In genomic region chr11:66526981-66527320, GRCm38 (mm10) we compare ENCODE assay signal across 8 mouse cellular contexts. TPM values are rescaled to one million over a fixed set of nuclear protein-coding genes. Genes with fewer than 3 reads are reported as not detected.
A peak's percentile ranks its signal among the peaks of the same experiment; 100 is the strongest.
DNase-seq lines count a peak whose midpoint lies in the region; ATAC-seq lines count a peak whose summit lies in the region.

No protein-coding gene starts in this region.

- 5% methylated on average over 5 of the region's 5 CpGs for WGBS in heart, embryonic 16.5 days
- 4% methylated on average over 5 of the region's 5 CpGs for WGBS in hindbrain, embryonic 10.5 days
- WGBS in midbrain, embryonic 10.5 days: 10% methylated on average over 5 of the region's 5 CpGs

- H3K4me3 ChIP-seq in heart, embryonic 16.5 days (ENCODE audit: low read length): peak overlapping the region; percentile 62
- H3K4me3 ChIP-seq in hindbrain, embryonic 10.5 days: peak overlapping the region; percentile 72
- peak overlapping the region; percentile 71 for H3K4me3 ChIP-seq in midbrain, embryonic 10.5 days

- H3K9ac ChIP-seq in heart, embryonic 16.5 days (ENCODE audit: low read length): no peak overlapping the region

- no peaks in the 10 kb centered on the region for H3K36me3 ChIP-seq in heart, embryonic 16.5 days (ENCODE audit: control insufficient read depth, insufficient read depth)
- no peaks in the 10 kb centered on the region for H3K36me3 ChIP-seq in hindbrain, embryonic 10.5 days
- H3K36me3 ChIP-seq in midbrain, embryonic 10.5 days: no peaks in the 10 kb centered on the region

- peak overlapping the region; percentile 92 for H3K4me2 ChIP-seq in heart, embryonic 16.5 days (ENCODE audit: low read depth, low read length)

- ATAC-seq in heart, embryonic 16.5 days (replicated peaks; ENCODE audit: extremely low read depth, insufficient read depth, low FRiP score): no peak

- H3K4me1 ChIP-seq in heart, embryonic 16.5 days (ENCODE audit: control insufficient read depth, insufficient read depth, low read length): peaks cover 4% of the 10 kb centered on the region; the same call in 1 of the 2 replicates
- peaks cover 24% of the 10 kb centered on the region for H3K4me1 ChIP-seq in hindbrain, embryonic 10.5 days (replicated peaks)
- H3K4me1 ChIP-seq in midbrain, embryonic 10.5 days: peaks cover 26% of the 10 kb centered on the region

- H3K27me3 ChIP-seq in heart, embryonic 16.5 days (ENCODE audit: control insufficient read depth, insufficient read depth, low read length): peaks cover 73% of the 10 kb centered on the region
- H3K27me3 ChIP-seq in hindbrain, embryonic 10.5 days (ENCODE audit: insufficient read depth, poor library complexity, severe bottlenecking): peaks cover 80% of the 10 kb centered on the region
- peaks cover 95% of the 10 kb centered on the region for H3K27me3 ChIP-seq in midbrain, embryonic 10.5 days (ENCODE audit: low read depth, poor library complexity, severe bottlenecking)

- no peak overlapping the region for H3K27ac ChIP-seq in heart, embryonic 16.5 days (ENCODE audit: low read length)
- H3K27ac ChIP-seq in hindbrain, embryonic 10.5 days: 0 out of 2 replicates have a peak overlapping the region, but pooled peaks have one; percentile 86
- no peak overlapping the region for H3K27ac ChIP-seq in midbrain, embryonic 10.5 days (replicated peaks)

- no peak for DNase-seq in heart, adult 8-10 months (ENCODE audit: low spot score)
- DNase-seq in ZHBTc4 (ENCODE audit: low read depth, low spot score): peak; percentile 62
- no peak for DNase-seq in hindbrain, embryonic 10.5 days (ENCODE audit: low spot score)
- no peak for DNase-seq in midbrain, embryonic 10.5 days (ENCODE audit: low spot score)
- no peak for DNase-seq in gastrocnemius, adult 18-20 months (ENCODE audit: low spot score)
- no peak for DNase-seq in adrenal gland, postnatal 4 days (ENCODE audit: low spot score in 2 of 2)
- no peak for DNase-seq in cerebellum, postnatal 10 days

- no peaks in the 10 kb centered on the region for H3K9me3 ChIP-seq in heart, embryonic 16.5 days (replicated peaks; ENCODE audit: control insufficient read depth, low read length)
- no peaks in the 10 kb centered on the region for H3K9me3 ChIP-seq in hindbrain, embryonic 10.5 days
- no peaks in the 10 kb centered on the region for H3K9me3 ChIP-seq in midbrain, embryonic 10.5 days (replicated peaks)

RNA-seq across cellular contexts. Expression of gene Shisa6, which starts 1.2 kb away (rescaled TPM):
- polyA plus RNA-seq in heart, embryonic 16.5 days (2015; fragmentation: Nextera tagmentation; extraction: Ambion mirVana): 0.35 and 0.82 TPM in 2 replicates
- 1 to 10 TPM in 2 of 4 experiments, under 1 TPM in 2; 0.60 to 3.3 (median 1.4) TPM for total RNA-seq in heart, adult 8-10 months (2022)
- polyA plus RNA-seq in hindbrain, embryonic 10.5 days (2016; fragmentation: Nextera tagmentation; extraction: Ambion mirVana): 0.52 and 1.2 TPM in 2 replicates
- 0.15 and 0.41 TPM in 2 replicates for polyA plus RNA-seq in midbrain, embryonic 10.5 days (2016; fragmentation: Nextera tagmentation; extraction: Ambion mirVana)
- under 1 TPM; 0.05 to 0.14 TPM for total RNA-seq in gastrocnemius, adult 18-20 months (2021)
- under 1 TPM; 0.31 to 0.45 TPM for total RNA-seq in adrenal gland, postnatal 4 days (2021)
